Comparison of ENCODE assay signal across 15 mouse cellular contexts in genomic region chr4:65481632-65482031, GRCm38 (mm10).
A peak's percentile ranks its signal among the peaks of the same experiment; 100 is the strongest.
DNase-seq lines count a peak whose midpoint lies in the region; ATAC-seq and TF ChIP-seq lines count a peak whose summit lies in the region.
"Had no signal": no experiment of that assay in that cellular context is flagged by ENCODE, and none has a peak within 500 bp of the region (broad histone marks: within the 10 kb centered on the region; RNA-seq: fewer than 3 reads in every experiment).

No protein-coding gene starts in this region.

- no peaks in the 10 kb centered on the region for H3K36me3 ChIP-seq in midbrain, embryonic 11.5 days (ENCODE audit: control insufficient read depth, insufficient read depth, low read length)
- no peaks in the 10 kb centered on the region for H3K36me3 ChIP-seq in midbrain, embryonic 16.5 days (ENCODE audit: control insufficient read depth, insufficient read depth, low read length)
- no peaks in the 10 kb centered on the region for H3K36me3 ChIP-seq in stomach, embryonic 15.5 days
- H3K36me3 ChIP-seq: heart, embryonic 13.5 days had no signal

- TF ChIP-seq CTCF in gastrocnemius, adult 2 months (IDR thresholded peaks at IDR 0.05): no peak

- no peak overlapping the region for H3K4me2 ChIP-seq in midbrain, embryonic 11.5 days
- no peak overlapping the region for H3K4me2 ChIP-seq in midbrain, embryonic 16.5 days (ENCODE audit: low read length)
- no peak overlapping the region for H3K4me2 ChIP-seq in stomach, embryonic 15.5 days
- H3K4me2 ChIP-seq: heart, embryonic 13.5 days had no signal

- 77% methylated on average over 5 of the region's 5 CpGs for WGBS in midbrain, embryonic 11.5 days
- WGBS in midbrain, embryonic 16.5 days: 71% methylated on average over 5 of the region's 5 CpGs
- WGBS in stomach, embryonic 15.5 days: 49% methylated on average over 5 of the region's 5 CpGs

- no peak for DNase-seq in midbrain, embryonic 11.5 days (ENCODE audit: low spot score, missing footprints)
- peak; percentile 59 for DNase-seq in gastrocnemius, adult 2 months
- peak; percentile 41 for DNase-seq in heart, postnatal 14 days
- no peak for DNase-seq in urinary bladder, adult 2 months (ENCODE audit: low spot score)
- no peak for DNase-seq in left cerebral cortex, adult 18-20 months (ENCODE audit: low spot score in 2 of 2)
- DNase-seq: cerebellum, adult 9-10 months; midbrain, embryonic 14.5 days; thymus, adult 18-20 months had no signal

- intact Hi-C loops in gastrocnemius, adult 2 months (cut with DNase I): no loop called here
- intact Hi-C loops in heart, postnatal 14 days (cut with DNase I): no loop called here

- no peak overlapping the region for H3K9ac ChIP-seq in midbrain, embryonic 11.5 days (ENCODE audit: low read length)
- no peak overlapping the region for H3K9ac ChIP-seq in midbrain, embryonic 16.5 days (ENCODE audit: low read depth, low read length)
- H3K9ac ChIP-seq in stomach, embryonic 15.5 days: no peak overlapping the region
- H3K9ac ChIP-seq: heart, embryonic 13.5 days; liver, embryonic 14.5 days had no signal

- H3K4me1 ChIP-seq in midbrain, embryonic 11.5 days (ENCODE audit: control insufficient read depth, insufficient read depth, low read length): no peaks in the 10 kb centered on the region
- no peaks in the 10 kb centered on the region for H3K4me1 ChIP-seq in midbrain, embryonic 16.5 days (ENCODE audit: control insufficient read depth, insufficient read depth, low read length)
- peaks cover 4% of the 10 kb centered on the region for H3K4me1 ChIP-seq in stomach, embryonic 15.5 days

- H3K4me3 ChIP-seq in midbrain, embryonic 11.5 days (ENCODE audit: low read depth, low read length): no peak overlapping the region
- no peak overlapping the region for H3K4me3 ChIP-seq in midbrain, embryonic 16.5 days (ENCODE audit: low read depth, low read length)
- H3K4me3 ChIP-seq in gastrocnemius, adult 2 months: no peak overlapping the region
- H3K4me3 ChIP-seq in stomach, embryonic 15.5 days (replicated peaks): no peak overlapping the region
- H3K4me3 ChIP-seq: erythroblast, embryonic 14.5 days; heart, embryonic 13.5 days; left cerebral cortex, adult 2 months had no signal

- no peaks in the 10 kb centered on the region for H3K27me3 ChIP-seq in midbrain, embryonic 11.5 days (ENCODE audit: control insufficient read depth, insufficient read depth, low read length)
- H3K27me3 ChIP-seq in midbrain, embryonic 16.5 days (ENCODE audit: control insufficient read depth, insufficient read depth, low read depth, low read length): no peaks in the 10 kb centered on the region
- H3K27me3 ChIP-seq in stomach, embryonic 15.5 days (replicated peaks): no peaks in the 10 kb centered on the region
- H3K27me3 ChIP-seq: heart, embryonic 13.5 days had no signal

- ATAC-seq in midbrain, embryonic 11.5 days (ENCODE audit: low FRiP score): peak; percentile 33; the same call in 1 of the 2 replicates
- no peak for ATAC-seq in midbrain, embryonic 16.5 days
- ATAC-seq in stomach, embryonic 15.5 days (ENCODE audit: insufficient read depth, low FRiP score, low read depth): peak; percentile 50; the same call in 1 of the 2 replicates
- no peak for ATAC-seq in erythroblast, adult 5-6 weeks (replicated peaks; ENCODE audit: low FRiP score, poor library complexity, severe bottlenecking)

- H3K27ac ChIP-seq in midbrain, embryonic 11.5 days (ENCODE audit: low read depth, low read length): no peak overlapping the region
- no peak overlapping the region for H3K27ac ChIP-seq in midbrain, embryonic 16.5 days (ENCODE audit: low read length)
- H3K27ac ChIP-seq in gastrocnemius, adult 2 months: peak overlapping the region; percentile 3; the same call in 1 of the 2 replicates
- no peak overlapping the region for H3K27ac ChIP-seq in stomach, embryonic 15.5 days
- H3K27ac ChIP-seq: heart, embryonic 13.5 days; left cerebral cortex, adult 2 months; liver, embryonic 14.5 days had no signal

- H3K9me3 ChIP-seq in midbrain, embryonic 11.5 days (ENCODE audit: control insufficient read depth, low read length): no peaks in the 10 kb centered on the region
- no peaks in the 10 kb centered on the region for H3K9me3 ChIP-seq in midbrain, embryonic 16.5 days (replicated peaks; ENCODE audit: control insufficient read depth, low read length, poor library complexity, severe bottlenecking)
- H3K9me3 ChIP-seq in stomach, embryonic 15.5 days: no peaks in the 10 kb centered on the region
- H3K9me3 ChIP-seq: heart, embryonic 13.5 days had no signal

Comparison
In these comparisons a context has a peak if more than half of its experiments do, and no peak if none do; other contexts are left out.
1. ATAC-seq: peak in midbrain, embryonic 11.5 days (single experiment) and stomach, embryonic 15.5 days (single experiment); none in midbrain, embryonic 16.5 days (single experiment) and erythroblast, adult 5-6 weeks (single experiment).
2. DNase-seq: peak in gastrocnemius, adult 2 months (single experiment) and heart, postnatal 14 days (2 of 2); none in midbrain, embryonic 11.5 days (single experiment), urinary bladder, adult 2 months (single experiment) and left cerebral cortex, adult 18-20 months (0 of 2).